Mouse (Mus musculus): ENCODE measurements around the gene As3mt. TPM values are rescaled to one million over a fixed set of nuclear protein-coding genes. Genes with fewer than 3 reads are reported as not detected.

The As3mt gene
- 10 to 100 TPM; 26.5 to 27.4 TPM for total RNA-seq (2021)
- long read RNA-seq, experiment 1, transcript As3mt-201 (11 exons, 1,736 nt) = major isoform, 12 of 25 reads
- long read RNA-seq, experiment 1, partial matches to known transcripts = 5 of 25 reads
- long read RNA-seq, experiment 1, other reads (novel, unspliced or antisense) = 6 of 25 reads
- long read RNA-seq, experiment 2, transcript As3mt-201 (11 exons, 1,736 nt) = major isoform, 12 of 15 reads
- long read RNA-seq, experiment 2, partial matches to known transcripts = 2 of 15 reads
- long read RNA-seq, experiment 2, other reads (novel, unspliced or antisense) = 1 of 15 reads

DNA sequence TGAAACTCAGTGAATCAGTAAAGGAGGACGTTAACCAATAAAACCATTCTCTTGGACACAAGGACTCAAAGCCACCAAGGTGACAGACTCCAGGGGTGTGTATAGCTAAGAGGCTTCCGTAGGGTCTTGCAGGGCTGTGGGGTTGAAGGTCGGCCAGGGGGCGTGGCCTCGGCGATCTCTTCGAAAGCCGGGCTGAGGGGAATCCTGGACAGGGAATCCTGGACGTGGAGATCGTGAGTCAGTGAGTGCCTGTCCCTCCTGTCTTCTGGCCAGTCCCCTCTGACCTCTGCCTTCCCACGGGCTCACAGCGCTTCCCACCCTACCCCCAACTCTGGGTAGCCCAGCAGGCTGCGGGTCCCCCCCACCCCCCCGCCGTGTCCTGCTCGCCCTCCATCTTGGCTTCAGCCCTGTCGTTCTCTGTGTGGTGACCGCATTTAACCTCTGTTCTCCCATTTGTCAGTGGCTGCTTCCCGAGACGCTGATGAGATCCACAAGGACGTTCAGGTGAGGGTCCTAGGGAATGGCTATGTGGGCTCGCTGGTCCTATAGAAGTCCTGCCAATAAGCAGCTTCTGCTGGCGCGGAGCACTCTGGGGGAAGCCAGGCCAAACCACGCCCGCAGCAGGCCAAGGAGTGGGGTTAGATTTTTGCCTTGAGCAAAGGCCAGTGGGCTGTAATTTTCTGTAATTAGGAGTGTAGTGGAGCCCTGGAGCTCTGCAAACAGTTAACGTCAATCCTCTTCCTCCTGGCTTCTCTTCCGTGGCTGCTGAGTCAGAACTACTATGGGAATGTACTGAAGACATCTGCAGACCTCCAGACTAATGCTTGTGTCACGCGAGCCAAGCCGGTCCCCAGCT lies at the start of gene As3mt:
Gene As3mt, plus strand, starts transcription at position 163 of the 856 bp plus-strand sequence.
- peak within 1 kb of the TSS; percentile 66 for H3K27ac ChIP-seq
- peak within 1 kb of the TSS; percentile 48 for H3K4me3 ChIP-seq
- intact Hi-C loops (cut with DNase I) = no loop called here
- no peak for TF ChIP-seq CTCF (IDR thresholded peaks at IDR 0.05)
- peak; percentile 40 to 48 for DNase-seq (ENCODE audit: extremely low spot score in 1 of 2, low spot score in 2 of 2)

DNA sequence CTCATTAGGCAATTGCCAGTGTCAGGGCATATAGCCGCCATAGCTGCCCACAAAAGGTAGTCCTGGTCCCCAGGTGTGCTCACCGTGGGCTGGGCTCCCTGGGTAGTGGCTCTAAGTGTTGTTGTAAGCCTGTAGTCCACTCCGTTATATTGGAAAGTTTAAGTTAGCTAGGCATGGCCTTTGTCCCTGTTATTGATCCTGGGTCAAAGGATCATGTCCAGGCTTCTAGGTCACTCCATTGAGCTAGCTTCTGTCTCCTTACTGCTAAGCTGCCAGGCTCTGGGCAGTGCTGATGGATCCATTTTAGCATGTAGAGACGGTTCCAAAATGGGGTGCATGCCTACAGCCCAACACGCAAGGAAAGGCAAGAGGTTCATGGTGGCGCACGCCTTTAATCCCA lies 48.9 kb upstream of the As3mt start:
- H3K27ac ChIP-seq = no peak overlapping the region
- no peak overlapping the region for H3K4me3 ChIP-seq
- DNase-seq (ENCODE audit: extremely low spot score in 1 of 2, low spot score in 2 of 2) = no peak
- intact Hi-C loops (cut with DNase I) = loop anchor here (5.0 kb wide), 1 partner anchor 71 kb away; no protein-coding TSS in a partner anchor
- no peak for TF ChIP-seq CTCF (IDR thresholded peaks at IDR 0.05)

DNA sequence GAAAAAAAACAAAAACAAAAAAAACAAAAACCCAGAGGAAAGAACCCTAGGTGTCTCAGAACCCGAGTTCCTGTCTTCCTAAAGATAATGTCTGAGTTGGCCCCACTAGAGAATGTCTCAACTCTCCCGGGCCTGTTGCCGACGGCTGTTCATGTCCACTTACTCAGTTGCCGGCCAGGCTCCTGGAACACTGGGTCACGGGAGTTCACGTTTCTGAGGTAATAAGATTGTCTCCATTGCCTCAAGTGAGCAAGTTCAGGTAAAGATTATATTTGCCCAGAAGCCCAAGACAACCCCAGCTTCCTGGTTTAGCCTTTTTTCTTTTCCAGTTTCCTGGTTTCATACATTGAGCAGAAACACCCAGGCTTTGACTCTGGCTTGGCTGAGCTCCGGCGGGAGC lies 48.4 kb upstream of the As3mt start:
- no peak for DNase-seq (ENCODE audit: extremely low spot score in 1 of 2, low spot score in 2 of 2)
- TF ChIP-seq CTCF (IDR thresholded peaks at IDR 0.05) = no peak
- no peak overlapping the region for H3K27ac ChIP-seq
- intact Hi-C loops (cut with DNase I) = loop anchor here (5.0 kb wide), 1 partner anchor 72 kb away; no protein-coding TSS in a partner anchor
- no peak overlapping the region for H3K4me3 ChIP-seq

DNA sequence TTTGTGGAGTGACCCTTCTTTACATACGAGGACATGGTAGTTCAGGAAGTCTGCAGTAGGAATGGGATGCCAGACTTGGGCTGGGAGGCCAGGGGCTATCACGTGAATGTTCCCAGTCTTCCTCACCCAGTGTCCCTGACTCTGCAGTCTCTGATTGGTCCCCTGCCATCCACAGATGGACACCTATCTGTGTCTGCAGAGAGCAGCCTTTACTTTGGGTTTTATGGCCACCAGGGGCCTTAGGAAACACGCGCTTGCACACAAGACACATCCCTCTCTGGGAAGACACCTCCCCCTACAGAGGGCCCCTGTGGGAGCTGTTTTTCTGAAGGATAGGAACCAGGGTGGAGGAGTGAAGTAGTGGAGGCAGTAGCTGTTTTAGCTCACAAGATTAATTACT lies 45.7 kb upstream of the As3mt start:
- intact Hi-C loops (cut with DNase I) = no loop called here
- H3K27ac ChIP-seq = no peak overlapping the region
- no peak overlapping the region for H3K4me3 ChIP-seq
- DNase-seq (ENCODE audit: extremely low spot score in 1 of 2, low spot score in 2 of 2) = no peak
- no peak; the same call in 1 of the 2 replicates for TF ChIP-seq CTCF (IDR thresholded peaks at IDR 0.05)

GRCm38 (mm10) chr19:46662214-46662613 lies 45.0 kb upstream of the As3mt start:
- TF ChIP-seq CTCF (IDR thresholded peaks at IDR 0.05) = no peak
- DNase-seq (ENCODE audit: extremely low spot score in 1 of 2, low spot score in 2 of 2) = no peak
- H3K27ac ChIP-seq = no peak overlapping the region
- no peak overlapping the region for H3K4me3 ChIP-seq
- intact Hi-C loops (cut with DNase I) = no loop called here

DNA sequence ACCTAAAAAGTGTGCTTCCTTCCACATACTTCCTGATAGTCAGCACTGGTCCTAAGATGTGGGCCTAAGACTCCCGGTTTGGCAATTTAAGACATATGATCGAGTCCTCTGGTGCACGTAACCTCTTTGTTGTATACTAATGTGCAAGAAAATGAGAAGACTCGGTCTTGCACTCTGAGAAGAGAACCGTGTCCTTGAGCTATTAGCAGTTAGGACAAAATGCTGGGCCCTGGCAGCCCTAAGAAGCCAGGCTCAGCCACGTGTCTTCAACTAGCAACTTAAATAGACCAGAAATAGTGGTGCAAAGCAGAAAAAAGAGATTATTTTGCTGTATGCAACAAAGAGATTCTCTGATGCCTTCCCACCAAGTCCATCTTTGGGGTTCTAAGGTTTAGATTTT lies 44.5 kb upstream of the As3mt start:
- no peak for DNase-seq (ENCODE audit: extremely low spot score in 1 of 2, low spot score in 2 of 2)
- intact Hi-C loops (cut with DNase I) = no loop called here
- Histone ChIP-seq H3K27ac (no peak overlapping the region), H3K4me3 (no peak overlapping the region)
- no peak for TF ChIP-seq CTCF (IDR thresholded peaks at IDR 0.05)

DNA sequence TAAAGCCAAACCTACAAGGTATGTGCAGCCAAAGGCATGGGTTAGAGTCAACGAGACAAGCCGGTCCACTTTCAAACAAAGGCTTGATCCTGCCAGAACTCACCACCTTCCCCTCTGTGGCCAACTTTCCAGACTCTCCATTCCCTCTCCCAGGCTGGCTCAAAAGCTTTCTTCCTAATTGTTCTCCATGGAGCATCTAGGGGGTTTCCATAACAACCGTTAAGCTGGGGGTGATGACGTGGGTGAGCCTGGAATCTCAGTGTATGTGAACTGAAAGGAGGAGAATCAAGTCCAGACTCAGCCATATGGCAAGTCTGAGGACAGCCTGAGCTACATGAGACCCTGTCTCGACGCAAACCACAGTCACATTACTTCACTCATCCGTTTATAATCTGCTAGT lies 41.8 kb upstream of the As3mt start:
- no peak for DNase-seq (ENCODE audit: extremely low spot score in 1 of 2, low spot score in 2 of 2)
- Histone ChIP-seq H3K27ac (no peak overlapping the region), H3K4me3 (no peak overlapping the region)
- TF ChIP-seq CTCF (IDR thresholded peaks at IDR 0.05) = no peak
- intact Hi-C loops (cut with DNase I) = no loop called here

- Histone ChIP-seq H3K27ac (no peak overlapping the region), H3K4me3 (no peak overlapping the region)
Observed at GRCm38 (mm10) chr19:46667300-46667699, 40.0 kb upstream of the As3mt start.

DNA sequence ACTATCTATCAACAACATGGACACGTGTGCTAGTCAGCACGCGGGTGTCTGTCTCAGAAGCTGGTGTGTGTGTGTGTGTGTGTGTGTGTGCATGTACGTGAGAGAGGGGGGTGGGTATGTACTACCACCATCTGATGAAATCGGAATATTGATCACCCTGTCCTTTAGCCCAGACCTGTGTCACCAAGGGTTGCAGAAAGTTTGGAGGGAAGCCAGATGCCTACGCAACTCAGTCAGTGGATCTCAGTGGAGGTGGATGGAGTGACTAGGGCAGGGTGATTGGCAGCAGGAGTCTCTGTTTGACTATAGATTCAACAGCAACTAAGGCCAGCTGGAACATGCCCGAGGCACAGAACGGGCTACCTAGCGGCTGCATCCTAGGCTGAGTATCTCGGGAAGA lies 39.0 kb upstream of the As3mt start:
- no peak overlapping the region for H3K27ac ChIP-seq
- intact Hi-C loops (cut with DNase I) = no loop called here
- H3K4me3 ChIP-seq = no peak overlapping the region
- no peak for TF ChIP-seq CTCF (IDR thresholded peaks at IDR 0.05)
- DNase-seq (ENCODE audit: extremely low spot score in 1 of 2, low spot score in 2 of 2) = no peak

More at GRCm38 (mm10) chr19:46667300-46667699, 40.0 kb upstream of the As3mt start:
- intact Hi-C loops (cut with DNase I) = no loop called here
- no peak for TF ChIP-seq CTCF (IDR thresholded peaks at IDR 0.05)
- DNase-seq (ENCODE audit: extremely low spot score in 1 of 2, low spot score in 2 of 2) = peak in 1 of 2 experiments; percentile 5

DNA sequence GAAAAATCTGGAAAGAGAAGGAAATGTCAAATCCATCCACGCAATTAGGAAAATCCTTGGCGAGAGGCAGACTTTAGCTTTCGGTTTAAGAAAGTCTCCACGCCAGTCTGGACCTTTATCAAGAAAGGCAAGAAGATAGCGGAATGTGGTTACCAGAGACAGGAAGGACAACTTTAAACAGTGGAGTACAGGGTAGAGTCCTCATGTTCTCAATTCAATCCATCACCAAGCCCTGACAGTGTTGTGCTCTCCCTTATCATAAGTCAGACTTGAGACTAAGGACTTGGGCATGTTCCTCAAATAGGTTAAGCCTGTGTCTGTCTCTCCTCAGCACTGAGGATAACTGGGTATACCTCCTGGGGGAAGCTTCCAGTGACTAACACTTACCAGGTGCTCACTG lies 37.5 kb upstream of the As3mt start:
- TF ChIP-seq CTCF (IDR thresholded peaks at IDR 0.05) = no peak
- H3K4me3 ChIP-seq = no peak overlapping the region
- H3K27ac ChIP-seq = no peak overlapping the region
- intact Hi-C loops (cut with DNase I) = loop anchor here (1.0 to 5.0 kb wide), 4 partner anchors 70 to 377 kb away; no protein-coding TSS in a partner anchor
- DNase-seq (ENCODE audit: extremely low spot score in 1 of 2, low spot score in 2 of 2) = no peak

- peak; percentile 50 to 63 for DNase-seq (ENCODE audit: extremely low spot score in 1 of 2, low spot score in 2 of 2)
- Histone ChIP-seq H3K27ac (no peak overlapping the region), H3K4me3 (no peak overlapping the region)
- intact Hi-C loops (cut with DNase I) = loop anchor here (1.0 to 5.0 kb wide), 4 partner anchors 70 to 377 kb away; no protein-coding TSS in a partner anchor
- TF ChIP-seq CTCF (IDR thresholded peaks at IDR 0.05) = peak; percentile 86
Observed at GRCm38 (mm10) chr19:46670691-46671090, 36.6 kb upstream of the As3mt start.

All from left cerebral cortex, adult 2 months (tissue).